Mouse (Mus musculus) embryonic facial prominence, embryonic 14.5 days (tissue): ENCODE data around the gene Mkrn3. TPM values are rescaled to one million over a fixed set of nuclear protein-coding genes. Genes with fewer than 3 reads are reported as not detected.

Experiments
- polyA plus RNA-seq: library from polyadenylated mRNA; unstranded; fragments of >200 nt; fragmentation: Nextera tagmentation; extraction: Ambion mirVana; gene quantifications from 2 replicates; pipeline ENCODE4 v1.2.1, GENCODE M21; 2014

Gene Mkrn3
- polyA plus RNA-seq, 1 experiment from 2014 or later = 6.2 TPM

Other genes starting within 250 kb of the Mkrn3 start
- gene Ndn, start 73.6 kb downstream of the Mkrn3 start, polyA plus RNA-seq = 205 and 214 TPM in 2 replicates
- gene Magel2, start 43.1 kb downstream of the Mkrn3 start, polyA plus RNA-seq = 12.9 and 13.3 TPM in 2 replicates
- gene Peg12, start 44.4 kb upstream of the Mkrn3 start, polyA plus RNA-seq = 26.3 and 33.5 TPM in 2 replicates